Mouse (Mus musculus) ES-E14 (cell line): ENCODE results near the gene Nxf7. TPM values are rescaled to one million over a fixed set of nuclear protein-coding genes. Genes with fewer than 3 reads are reported as not detected.
"Not testable (repeated sequence)": the region's sequence is repeated elsewhere in the genome, so short reads cannot be mapped to it uniquely, and the experiment has no call there.

Experiments
- DNase-seq: peaks from one replicate; pipeline ENCODE4 v3.0.0-alpha.2; 2013; ENCODE audit warnings: low read depth, low spot score
- H3K27ac ChIP-seq: 2 replicates; pipeline ENCODE4 v1.5.1; 2012; ENCODE audit warnings: low read depth, mild to moderate bottlenecking, low read length, moderate library complexity, mixed read lengths; ENCODE audit not compliant: poor library complexity, insufficient read depth, severe bottlenecking
- H3K36me3 ChIP-seq: 2 replicates; pipeline ENCODE4 v1.6.1; 2012; ENCODE audit warnings: mild to moderate bottlenecking, low read length, moderate library complexity, mixed read lengths; ENCODE audit not compliant: control insufficient read depth, poor library complexity, insufficient read depth, severe bottlenecking
- H3K4me1 ChIP-seq, 2 experiments: fragments of 150-350 bp in 1 of 2; sonication (generic) in 1 of 2; 2 replicates each; pipeline ENCODE4 v1.6.1; 2012; ENCODE audit warnings: low read length in 2 of 2, mild to moderate bottlenecking in 1 of 2, mixed read lengths in 1 of 2; ENCODE audit not compliant: control insufficient read depth in 2 of 2, insufficient read depth in 2 of 2, poor library complexity in 1 of 2
- H3K4me3 ChIP-seq, 2 experiments: fragments of 150-350 bp in 1 of 2; sonication (generic) in 1 of 2; 2 replicates each; pipeline ENCODE4 v1.5.1; 2012; ENCODE audit warnings: low read length in 2 of 2, low read depth in 1 of 2, mild to moderate bottlenecking in 1 of 2, mixed read lengths in 1 of 2; ENCODE audit not compliant: insufficient read depth in 1 of 2, poor library complexity in 1 of 2, severe bottlenecking in 1 of 2
- H3K9ac ChIP-seq: 2 replicates; pipeline ENCODE4 v1.6.1; 2012; ENCODE audit warnings: low read depth, mild to moderate bottlenecking, low read length, mixed read lengths; ENCODE audit not compliant: poor library complexity, insufficient read depth, severe bottlenecking
- H3K9me3 ChIP-seq: fragments of 150-350 bp; sonication (generic); 2 replicates; pipeline ENCODE4 v1.6.1; 2012; ENCODE audit warnings: low read depth, mild to moderate bottlenecking, low read length; ENCODE audit not compliant: control insufficient read depth, insufficient read depth
- CHD2 ChIP-seq: IDR thresholded peaks from 2 replicates; pipeline ENCODE4 v1.6.1; 2014; ENCODE audit warnings: mild to moderate bottlenecking, low read depth, low read length, inconsistent platforms
- HCFC1 ChIP-seq: IDR thresholded peaks from 2 replicates; pipeline ENCODE4 v1.6.1; 2012; ENCODE audit warnings: low read length, inconsistent platforms, borderline replicate concordance; ENCODE audit not compliant: insufficient read depth
- MAFK ChIP-seq: IDR thresholded peaks from 2 replicates; pipeline ENCODE4 v1.6.1; 2014; ENCODE audit warnings: mild to moderate bottlenecking, low read depth, low read length, inconsistent platforms; ENCODE audit not compliant: insufficient read depth
- ZC3H11A ChIP-seq: IDR thresholded peaks from 2 replicates; pipeline ENCODE4 v1.6.1; 2012; ENCODE audit warnings: low read depth, mild to moderate bottlenecking, inconsistent platforms, low read length, borderline replicate concordance
- ZNF384 ChIP-seq: IDR thresholded peaks from 2 replicates; pipeline ENCODE4 v1.6.1; 2012; ENCODE audit warnings: low read depth, low read length, inconsistent platforms
- in situ Hi-C, 2 experiments: fragments of 600-800 bp; cut with MboI; formaldehyde crosslinking; loops; one replicate each; pipeline ENCODE4 v1.15.1; 2025; ENCODE audit warnings: low sequenced_read_pairs in 2 of 2, inconsistent platforms in 1 of 2; ENCODE audit not compliant: unreplicated experiment in 2 of 2
- total RNA-seq: library from RNA; depleted of rRNA; stranded (reverse); fragments of 300-350 nt; gene quantifications from 2 replicates; pipeline ENCODE4 v1.2.3, GENCODE M21; 2012

Gene Nxf7
- total RNA-seq, 1 experiment, result 12.7 TPM

DNA sequence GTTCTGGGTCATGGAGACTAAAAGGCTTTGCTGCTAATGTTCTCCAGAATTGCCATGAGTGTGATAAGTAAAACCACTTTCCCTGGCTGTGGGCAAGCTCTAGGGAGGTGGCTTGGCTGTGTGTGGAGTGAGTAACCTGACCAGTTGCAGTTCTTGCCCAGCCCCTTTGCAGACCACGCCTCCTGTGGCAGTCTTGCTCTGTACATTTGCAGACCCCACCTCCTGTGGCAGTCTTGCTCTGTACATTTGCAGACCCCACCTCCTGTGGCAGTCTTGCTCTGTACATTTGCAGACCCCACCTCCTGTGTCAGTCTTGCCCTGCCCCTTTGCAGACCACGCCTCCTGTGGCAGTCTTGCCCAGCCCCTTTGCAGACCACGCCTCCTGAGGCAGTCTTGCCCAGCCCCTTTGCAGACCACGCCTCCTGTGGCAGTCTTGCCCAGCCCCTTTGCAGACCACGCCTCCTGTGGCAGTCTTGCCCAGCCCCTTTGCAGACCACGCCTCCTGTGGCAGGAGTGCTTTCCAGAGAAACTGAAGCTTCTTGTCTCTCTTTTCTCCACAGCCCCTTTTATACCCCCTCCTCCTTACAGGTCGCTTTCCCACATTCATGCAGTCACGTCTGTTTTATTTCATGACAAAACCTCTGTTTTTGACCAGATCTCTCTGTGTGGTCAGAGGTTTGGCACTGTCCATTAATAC lies 24.2 kb downstream of the Nxf7 start:
- H3K4me1 ChIP-seq, in situ Hi-C loops, H3K9ac ChIP-seq, H3K9me3 ChIP-seq, H3K27ac ChIP-seq, H3K4me3 ChIP-seq, H3K36me3 ChIP-seq: not testable (repeated sequence)
- peak; percentile 54 for DNase-seq

DNA sequence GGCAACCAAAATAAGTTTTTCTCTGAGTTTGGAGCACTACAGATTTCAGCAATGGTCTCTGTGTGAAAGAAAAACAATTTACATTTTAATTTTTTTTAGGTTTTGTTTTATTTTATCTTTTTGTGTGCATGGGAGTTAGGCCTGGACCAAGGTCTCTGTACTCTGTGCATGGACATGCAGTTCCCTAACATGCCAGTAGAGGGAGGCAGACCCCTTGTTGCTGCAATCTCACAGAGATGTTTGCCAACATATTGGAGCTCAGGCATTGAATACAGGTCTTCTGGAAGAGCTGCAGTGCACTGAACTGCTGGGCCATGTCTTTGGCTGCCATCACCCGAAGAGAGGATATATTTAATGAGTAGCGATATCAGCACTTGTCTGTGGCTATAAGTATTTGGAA lies 29.1 kb downstream of the Nxf7 start:
- H3K9me3 ChIP-seq, H3K27ac ChIP-seq, H3K4me1 ChIP-seq, H3K4me3 ChIP-seq, H3K9ac ChIP-seq, H3K36me3 ChIP-seq, DNase-seq, in situ Hi-C loops: not testable (repeated sequence)

DNA sequence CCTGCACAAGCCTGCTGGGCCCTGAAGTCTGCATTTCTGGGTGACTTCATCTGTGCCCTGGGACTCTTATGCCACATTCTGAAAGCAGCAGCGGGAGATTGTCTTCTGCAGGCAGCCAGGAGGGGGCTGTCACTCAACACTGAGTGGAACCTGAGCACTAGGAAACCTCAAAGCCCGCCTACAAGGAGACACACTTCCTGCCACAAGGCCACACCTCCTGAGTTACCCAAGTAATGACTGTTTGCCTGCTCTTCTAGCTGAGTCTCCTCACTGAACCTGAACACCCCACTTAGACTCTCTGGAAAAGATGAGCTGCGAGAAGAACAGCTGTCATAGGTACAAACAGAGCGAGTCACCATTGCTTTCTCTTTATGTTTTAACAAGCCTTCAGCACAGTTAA lies 33.6 kb downstream of the Nxf7 start:
- H3K27ac ChIP-seq, H3K4me1 ChIP-seq, H3K36me3 ChIP-seq, H3K4me3 ChIP-seq, H3K9me3 ChIP-seq, in situ Hi-C loops, H3K9ac ChIP-seq, DNase-seq: not testable (repeated sequence)

DNA sequence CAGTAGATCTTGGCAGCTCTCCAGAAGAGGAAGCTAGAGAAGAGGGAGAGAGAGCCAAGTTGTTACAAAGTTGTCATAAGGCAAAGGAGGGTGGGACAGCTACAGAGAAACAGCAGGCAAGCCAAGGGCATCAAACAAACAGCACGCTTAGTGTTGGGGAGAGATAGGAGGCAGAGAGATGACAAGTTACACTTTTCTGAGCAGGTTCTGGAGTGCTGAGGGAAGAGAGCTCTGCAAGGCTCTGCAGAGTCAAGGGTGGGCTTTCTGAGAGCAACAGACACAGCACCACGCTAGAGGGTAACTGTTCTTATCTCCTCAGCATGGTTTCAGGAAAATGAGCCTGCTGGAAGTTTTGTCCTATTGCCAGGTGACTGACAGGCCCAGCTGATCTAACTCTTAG lies 35.7 kb downstream of the Nxf7 start:
- DNase-seq, result no peak
- no peak for TF ChIP-seq MAFK
- TF ChIP-seq ZNF384, result no peak
- TF ChIP-seq CHD2, result no peak
- no peak for TF ChIP-seq HCFC1
- no peak for TF ChIP-seq ZC3H11A
- in situ Hi-C loops, result no loop called here
- H3K36me3 ChIP-seq, result no peaks in the 10 kb centered on the region
- H3K9me3 ChIP-seq, result no peaks in the 10 kb centered on the region
- H3K4me1 ChIP-seq, result no peaks in the 10 kb centered on the region
- H3K27ac ChIP-seq, result no peak overlapping the region
- no peak overlapping the region for H3K9ac ChIP-seq
- no peak overlapping the region for H3K4me3 ChIP-seq

DNA sequence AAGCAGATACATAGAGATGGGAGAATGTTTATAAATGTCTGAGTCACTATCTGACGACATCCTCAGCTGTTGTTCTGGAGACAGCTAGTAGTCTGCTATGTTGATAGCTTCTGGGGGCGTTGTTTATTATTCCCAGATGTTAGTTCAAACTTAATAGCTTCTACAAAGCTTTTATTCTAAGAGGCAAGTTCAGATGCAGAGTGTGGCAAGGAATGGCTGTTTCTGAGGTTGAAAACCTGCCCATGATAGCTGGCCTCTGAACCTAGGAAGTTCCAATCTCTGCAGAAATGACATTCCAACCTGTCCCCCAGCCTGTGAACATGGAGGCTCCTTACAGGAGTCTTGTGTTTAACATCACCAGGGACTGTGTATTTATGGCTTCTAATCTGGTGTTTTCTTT lies 36.9 kb downstream of the Nxf7 start:
- H3K27ac ChIP-seq, DNase-seq, H3K9ac ChIP-seq, H3K36me3 ChIP-seq, H3K4me1 ChIP-seq, H3K9me3 ChIP-seq, in situ Hi-C loops, H3K4me3 ChIP-seq: not testable (repeated sequence)

DNA sequence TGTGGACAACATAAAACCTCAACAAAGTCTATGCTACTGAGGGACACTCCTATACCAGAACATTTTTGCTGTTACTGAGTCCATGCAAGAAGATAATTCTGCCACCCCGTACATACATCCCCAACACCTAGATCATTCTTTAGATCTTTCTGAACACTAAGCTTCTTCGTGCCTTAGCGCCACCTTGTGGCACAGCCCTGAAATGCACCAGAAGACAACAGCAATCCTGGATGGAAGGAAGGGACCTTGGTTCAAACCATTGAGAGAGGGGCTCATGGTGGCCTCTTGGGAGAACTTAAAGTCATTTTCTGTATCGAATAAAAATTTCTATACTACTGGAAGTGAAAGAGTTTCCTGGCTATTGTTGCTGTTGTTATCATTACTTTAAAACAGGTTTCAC lies 37.6 kb downstream of the Nxf7 start:
- DNase-seq, in situ Hi-C loops, H3K36me3 ChIP-seq, H3K9me3 ChIP-seq, H3K9ac ChIP-seq, H3K4me1 ChIP-seq, H3K4me3 ChIP-seq, H3K27ac ChIP-seq: not testable (repeated sequence)

DNA sequence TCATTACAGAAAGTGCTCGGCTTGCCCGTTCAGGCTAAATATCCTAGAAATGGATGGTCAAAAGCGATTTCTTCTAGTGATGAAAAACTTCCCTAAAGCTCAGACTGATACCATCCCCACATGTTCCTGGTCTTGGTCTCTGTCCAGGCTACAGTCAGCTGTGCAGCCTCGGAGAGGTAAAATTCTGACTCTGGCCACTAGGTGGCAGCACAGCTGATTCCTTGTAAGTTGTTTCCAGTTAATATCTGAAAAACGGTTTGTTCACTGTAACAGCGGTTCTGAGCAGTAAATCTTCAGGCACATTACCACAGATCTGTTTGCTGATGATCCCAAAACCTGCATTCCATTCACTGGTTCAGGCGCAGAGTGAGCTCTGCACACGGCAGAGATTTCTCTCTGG lies 38.9 kb downstream of the Nxf7 start:
- not testable (repeated sequence) for DNase-seq

More for the DNA sequence above, 38.9 kb downstream of the Nxf7 start:
- H3K9ac ChIP-seq, H3K36me3 ChIP-seq, H3K4me3 ChIP-seq, H3K4me1 ChIP-seq, H3K9me3 ChIP-seq, H3K27ac ChIP-seq, in situ Hi-C loops: not testable (repeated sequence)
